Comparison of ENCODE assay signal across 13 mouse cellular contexts in the genomic region with DNA sequence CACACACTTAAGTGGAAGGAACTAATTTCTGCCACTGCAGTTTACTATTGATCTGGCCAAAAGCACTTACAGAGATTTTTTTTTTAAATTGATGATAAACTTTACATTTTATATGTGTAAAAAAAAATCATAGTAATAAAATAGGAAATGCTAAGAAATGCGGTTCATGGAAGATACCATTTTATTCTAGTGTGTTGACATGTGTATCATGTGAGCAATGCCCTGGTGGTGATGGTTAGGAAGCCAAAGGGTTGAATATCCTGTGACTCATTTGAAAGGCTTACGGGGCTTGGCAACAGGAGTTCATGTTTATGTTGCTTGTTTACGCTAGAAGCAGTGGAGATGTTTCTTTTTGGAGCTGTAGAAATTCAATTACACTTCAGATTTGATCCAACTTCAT.
"Had no signal": no experiment of that assay in that cellular context is flagged by ENCODE, and none has a peak within 500 bp of the region (broad histone marks: within the 10 kb centered on the region; RNA-seq: fewer than 3 reads in every experiment).

No protein-coding gene starts in this region.

- H3K27ac ChIP-seq: kidney, postnatal 0 days; limb, embryonic 12.5 days; liver, embryonic 14.5 days; stomach, postnatal 0 days had no signal

- H3K36me3 ChIP-seq: limb, embryonic 12.5 days had no signal

- H3K27me3 ChIP-seq: limb, embryonic 12.5 days had no signal

- H3K9ac ChIP-seq: limb, embryonic 12.5 days had no signal

- H3K9me3 ChIP-seq: limb, embryonic 12.5 days; midbrain, embryonic 10.5 days had no signal

- DNase-seq: kidney, adult 9 months; kidney, postnatal 36 days; layer of hippocampus, adult 9-11 months; layer of hippocampus, postnatal 36 days; liver; lung, postnatal 4 days; midbrain, embryonic 14.5 days; thymus, postnatal 4 days had no signal
